Mouse (Mus musculus) forebrain, embryonic 14.5 days (tissue): ENCODE results near the gene Sp7. TPM values are rescaled to one million over a fixed set of nuclear protein-coding genes. Genes with fewer than 3 reads are reported as not detected.

Source experiments
- ATAC-seq: fragments of 200-750 bp; cut with Nextera tagmentation; 2 replicates; pipeline ENCODE4 v1.8.0; 2017; ENCODE audit warnings: mild to moderate bottlenecking, moderate library complexity
- DNase-seq: peaks from one replicate; pipeline ENCODE4 v3.0.0-alpha.2; 2015; ENCODE audit warnings: low spot score
- H3K27ac ChIP-seq: fragments of 300-500 bp; sonication (generic); 2 replicates; pipeline ENCODE4 v1.5.1; 2014; ENCODE audit warnings: low read depth, mild to moderate bottlenecking, control low read depth, low read length, moderate library complexity
- H3K27me3 ChIP-seq: fragments of 300-500 bp; sonication (generic); replicated peaks from 2 replicates; pipeline ENCODE4 v1.6.1; 2014; ENCODE audit warnings: low read length, control low read depth, mixed read lengths; ENCODE audit not compliant: control insufficient read depth, insufficient read depth
- H3K36me3 ChIP-seq: fragments of 300-500 bp; sonication (generic); 2 replicates; pipeline ENCODE4 v1.6.1; 2014; ENCODE audit warnings: low read length, control low read depth; ENCODE audit not compliant: control insufficient read depth, insufficient read depth
- H3K4me1 ChIP-seq: fragments of 300-500 bp; sonication (generic); 2 replicates; pipeline ENCODE4 v1.6.1; 2014; ENCODE audit warnings: antibody characterized with exemption, low read length, control low read depth; ENCODE audit not compliant: control insufficient read depth, insufficient read depth
- H3K4me2 ChIP-seq: fragments of 300-500 bp; sonication (generic); 2 replicates; pipeline ENCODE4 v1.6.1; 2014; ENCODE audit warnings: mild to moderate bottlenecking, control low read depth, low read length
- H3K4me3 ChIP-seq: fragments of 300-500 bp; sonication (generic); 2 replicates; pipeline ENCODE4 v1.5.1; 2014; ENCODE audit warnings: low read depth, low read length, control low read depth
- H3K9ac ChIP-seq: fragments of 300-500 bp; sonication (generic); 2 replicates; pipeline ENCODE4 v1.6.1; 2014; ENCODE audit warnings: mild to moderate bottlenecking, low read length, control low read depth, moderate library complexity
- H3K9me3 ChIP-seq: fragments of 300-500 bp; sonication (generic); replicated peaks from 2 replicates; pipeline ENCODE4 v1.6.1; 2016; ENCODE audit warnings: low read length, control low read depth, mixed read lengths; ENCODE audit not compliant: control insufficient read depth
- WGBS: fragments of 180-500 bp; shearing (Covaris S2); extraction: QIAGEN DNeasy Blood & Tissue Kit; methylation state at CpG from one replicate; pipeline ENCODE4 v1.1.7; 2014; 5-methylcytosine and 5-hydroxymethylcytosine counted together
- polyA plus RNA-seq: library from polyadenylated mRNA; unstranded; fragments of >200 nt; fragmentation: Nextera tagmentation; extraction: Ambion mirVana; gene quantifications from 2 replicates; pipeline ENCODE4 v1.2.1, GENCODE M21; 2014

Gene Sp7
- polyA plus RNA-seq, 1 experiment from 2014 or later: 0.39 TPM

- H3K27ac ChIP-seq: peak overlapping the region; percentile 48; the same call in 1 of the 2 replicates
- WGBS: 2% methylated on average over 38 of the region's 38 CpGs
These were observed 11.0 kb downstream of the Sp7 start for GRCm38 (mm10) chr15:102355871-102356441.

GRCm38 (mm10) chr15:102355134-102355870 is 11.7 kb downstream of the Sp7 start:
- Histone ChIP-seq H3K4me2 (peak overlapping the region; percentile 98), H3K27ac (peak overlapping the region; percentile 48; the same call in 1 of the 2 replicates), H3K9ac (peak overlapping the region; percentile 72), H3K4me3 (peak overlapping the region; percentile 49), H3K9me3 (no peaks in the 10 kb centered on the region), H3K27me3 (peaks cover 32% of the 10 kb centered on the region), H3K4me1 (peaks cover 6% of the 10 kb centered on the region; the same call in 1 of the 2 replicates), H3K36me3 (no peaks in the 10 kb centered on the region)
- peak; percentile 63 for DNase-seq
- WGBS: under 1% methylated on average over 39 of the region's 49 CpGs
- peak; percentile 55 for ATAC-seq

More at GRCm38 (mm10) chr15:102355871-102356441, 11.0 kb downstream of the Sp7 start:
- peak overlapping the region; percentile 98 for H3K4me2 ChIP-seq
- H3K27me3 ChIP-seq: peaks cover 32% of the 10 kb centered on the region
- DNase-seq (no peak), ATAC-seq (peak; percentile 28)
- H3K9ac ChIP-seq: peak overlapping the region; percentile 72
- H3K4me3 ChIP-seq: peak overlapping the region; percentile 49
- peaks cover 6% of the 10 kb centered on the region; the same call in 1 of the 2 replicates for H3K4me1 ChIP-seq
- no peaks in the 10 kb centered on the region for H3K36me3 ChIP-seq
- no peaks in the 10 kb centered on the region for H3K9me3 ChIP-seq

GRCm38 (mm10) chr15:102353986-102354385 is 13.0 kb downstream of the Sp7 start:
- Histone ChIP-seq H3K4me3 (no peak overlapping the region), H3K4me2 (no peak overlapping the region), H3K9ac (no peak overlapping the region), H3K4me1 (peaks cover 11% of the 10 kb centered on the region; the same call in 1 of the 2 replicates), H3K36me3 (no peaks in the 10 kb centered on the region), H3K27ac (no peak overlapping the region), H3K27me3 (peaks cover 32% of the 10 kb centered on the region), H3K9me3 (no peaks in the 10 kb centered on the region)
- ATAC-seq (no peak), DNase-seq (no peak)
- 80% methylated on average over 2 of the region's 2 CpGs for WGBS

GRCm38 (mm10) chr15:102352177-102352576 is 14.8 kb downstream of the Sp7 start:
- H3K36me3 ChIP-seq: no peaks in the 10 kb centered on the region
- no peak overlapping the region for H3K4me3 ChIP-seq
- H3K9ac ChIP-seq: no peak overlapping the region
- peaks cover 7% of the 10 kb centered on the region; the same call in 1 of the 2 replicates for H3K4me1 ChIP-seq
- 58% methylated on average over 2 of the region's 2 CpGs for WGBS
- no peak overlapping the region for H3K4me2 ChIP-seq
- H3K9me3 ChIP-seq: no peaks in the 10 kb centered on the region
- no peak overlapping the region for H3K27ac ChIP-seq
- H3K27me3 ChIP-seq: peaks cover 15% of the 10 kb centered on the region; the same call in 1 of the 2 replicates
- DNase-seq: no peak
- no peak for ATAC-seq

- H3K4me1 ChIP-seq: peaks cover 7% of the 10 kb centered on the region; the same call in 1 of the 2 replicates
- ATAC-seq: peak; percentile 29
- 0 out of 2 replicates have a peak, but pooled peaks cover 3% of the 10 kb centered on the region for H3K27me3 ChIP-seq
- no peaks in the 10 kb centered on the region for H3K9me3 ChIP-seq
- H3K9ac ChIP-seq: peak overlapping the region; percentile 73
- no peak overlapping the region for H3K27ac ChIP-seq
- peak overlapping the region; percentile 59 for H3K4me3 ChIP-seq
- 8% methylated on average over 11 of the region's 11 CpGs for WGBS
- peak overlapping the region; percentile 90 for H3K4me2 ChIP-seq
- no peak for DNase-seq
- peaks cover 9% of the 10 kb centered on the region; the same call in 1 of the 2 replicates for H3K36me3 ChIP-seq
These were observed 16.1 kb downstream of the Sp7 start for GRCm38 (mm10) chr15:102350942-102351291.

- Histone ChIP-seq H3K4me2 (peak within 1 kb of the TSS; percentile 90), H3K27me3 (no peaks in the 10 kb centered on the region), H3K4me1 (peaks cover 7% of the 10 kb centered on the region; the same call in 1 of the 2 replicates), H3K36me3 (peaks cover 14% of the 10 kb centered on the region), H3K4me3 (peak within 1 kb of the TSS; percentile 59), H3K9me3 (no peaks in the 10 kb centered on the region), H3K9ac (peak within 1 kb of the TSS; percentile 73), H3K27ac (no peak within 1 kb of the TSS)
- ATAC-seq (peak; percentile 94), DNase-seq (peak; percentile 98)
- WGBS: under 1% methylated on average over 56 of the region's 56 CpGs
These were observed 16.6 kb downstream of the Sp7 start, which contains the start of gene Aaas for GRCm38 (mm10) chr15:102350138-102350941. Aaas (minus strand) TSS chr15:102350771.

GRCm38 (mm10) chr15:102346444-102346843 is 20.5 kb downstream of the Sp7 start:
- Histone ChIP-seq H3K27ac (no peak overlapping the region), H3K9me3 (no peaks in the 10 kb centered on the region), H3K9ac (no peak overlapping the region), H3K4me2 (no peak overlapping the region), H3K4me3 (no peak overlapping the region), H3K36me3 (peaks cover 29% of the 10 kb centered on the region), H3K4me1 (peaks cover 7% of the 10 kb centered on the region; the same call in 1 of the 2 replicates), H3K27me3 (no peaks in the 10 kb centered on the region)
- ATAC-seq (no peak), DNase-seq (no peak)
- WGBS: 81% methylated on average over 4 of the region's 4 CpGs

- H3K27me3 ChIP-seq: no peaks in the 10 kb centered on the region
- no peak overlapping the region for H3K9ac ChIP-seq
- no peak for DNase-seq
- 96% methylated on average over 3 of the region's 3 CpGs for WGBS
- H3K9me3 ChIP-seq: no peaks in the 10 kb centered on the region
- H3K4me1 ChIP-seq: no peaks in the 10 kb centered on the region
- H3K36me3 ChIP-seq: peaks cover 41% of the 10 kb centered on the region
- H3K4me2 ChIP-seq: no peak overlapping the region
- ATAC-seq: no peak
- no peak overlapping the region for H3K27ac ChIP-seq
- H3K4me3 ChIP-seq: no peak overlapping the region
These were observed 22.5 kb downstream of the Sp7 start for GRCm38 (mm10) chr15:102344490-102344889.
